Mouse (Mus musculus): ENCODE results near the gene Csrp3. TPM values are rescaled to one million over a fixed set of nuclear protein-coding genes. Genes with fewer than 3 reads are reported as not detected.

Csrp3 gene
- polyA plus RNA-seq, 1 experiment, result not detected

DNA sequence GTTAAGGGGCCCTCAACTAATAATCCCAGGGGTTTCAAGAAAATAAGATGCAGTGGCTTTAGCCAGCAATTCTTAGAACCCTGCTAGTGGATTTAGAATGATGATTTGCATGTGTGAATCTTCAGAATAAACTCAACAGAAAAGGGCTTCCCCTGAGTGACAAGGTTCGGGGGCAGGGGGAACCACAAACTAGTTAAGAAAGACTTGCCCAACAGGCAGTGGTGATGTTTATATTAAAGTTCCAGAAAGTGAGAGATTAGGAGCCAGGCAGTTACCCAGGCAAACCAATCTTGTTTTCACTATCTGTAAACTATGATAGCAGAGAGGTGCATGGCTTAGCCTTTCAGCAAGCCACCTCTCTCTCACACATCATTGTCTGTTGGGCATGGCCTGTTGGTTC is 15.1 kb downstream of the Csrp3 start:
- no peak for DNase-seq (ENCODE audit: extremely low spot score in 1 of 2, low spot score in 1 of 2)

DNA sequence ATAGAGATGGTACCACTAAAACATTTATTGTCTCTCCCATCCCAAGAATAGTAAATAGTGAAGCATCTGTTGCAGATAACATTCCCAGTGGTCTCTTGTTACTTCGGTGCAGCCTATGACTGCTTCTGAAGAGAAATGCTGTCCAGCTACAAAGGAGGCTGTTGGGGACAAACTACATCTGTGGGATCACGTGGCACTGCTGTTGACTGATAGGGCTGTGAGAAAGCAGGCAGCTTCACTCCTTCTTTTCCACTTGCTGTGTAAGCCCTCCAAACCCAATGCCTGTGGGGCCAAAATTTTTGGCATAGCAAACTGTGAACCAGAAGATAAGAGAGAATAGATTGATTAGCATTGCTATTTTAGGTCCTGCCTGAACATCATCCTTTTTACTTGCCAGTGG is 17.4 kb downstream of the Csrp3 start:
- no peak for DNase-seq (ENCODE audit: extremely low spot score in 1 of 2, low spot score in 1 of 2)

DNA sequence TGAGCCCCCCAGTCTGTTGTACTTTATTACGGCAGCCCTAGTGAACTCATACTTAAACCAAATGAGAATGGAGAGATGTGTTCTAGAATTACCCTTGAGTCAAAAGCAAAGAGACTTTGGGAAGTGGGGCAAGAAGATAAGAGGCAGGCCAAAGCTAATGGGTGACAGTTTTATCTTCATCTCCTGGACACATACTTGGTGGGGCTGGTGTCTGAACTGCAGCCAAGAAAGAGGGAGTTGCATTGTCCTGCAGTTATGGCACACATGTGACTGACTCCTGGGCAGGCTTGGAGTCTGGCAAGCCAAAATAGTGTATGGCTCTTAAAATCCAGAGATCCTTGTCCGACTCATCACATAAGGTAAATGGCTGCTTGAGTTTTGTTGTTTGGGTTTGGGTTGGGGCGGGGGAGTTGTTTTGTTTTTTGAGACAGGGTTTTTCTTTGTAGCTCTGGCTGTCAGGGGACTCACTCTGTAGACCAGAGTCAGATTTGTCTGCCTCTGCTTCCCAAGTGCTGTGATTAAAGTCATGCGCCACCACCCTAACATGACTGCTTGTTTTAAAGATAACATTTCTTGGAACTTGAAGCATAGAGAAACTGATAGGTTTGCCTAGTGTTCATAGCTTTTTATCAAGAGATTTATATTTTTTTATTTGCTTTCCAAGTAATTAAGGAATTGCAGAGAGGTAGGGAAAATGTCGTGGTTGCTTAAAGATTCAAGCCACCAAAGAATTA is 18.5 kb downstream of the Csrp3 start:
- no peak for DNase-seq (ENCODE audit: extremely low spot score in 1 of 2, low spot score in 1 of 2)

DNA sequence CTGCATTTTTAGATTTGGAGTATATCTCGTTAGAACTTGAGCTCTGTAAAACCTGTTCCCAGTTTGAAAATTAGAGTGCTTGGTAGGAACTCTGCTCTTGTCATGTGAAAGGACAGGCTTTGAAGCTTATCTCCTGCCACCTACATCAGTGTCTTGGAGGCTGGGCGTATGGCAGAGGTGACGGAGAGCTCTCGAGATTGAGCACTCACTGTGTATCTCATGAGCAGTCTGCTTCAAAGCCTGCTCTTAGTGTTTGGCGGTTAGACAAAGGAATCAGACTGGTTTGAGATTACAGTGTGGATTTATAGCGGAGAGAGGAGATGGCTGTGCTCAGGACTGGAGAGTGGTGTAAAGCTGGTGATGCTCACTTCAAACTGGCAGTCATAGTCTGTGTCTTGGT is 22.7 kb downstream of the Csrp3 start:
- no peak for DNase-seq (ENCODE audit: extremely low spot score in 1 of 2, low spot score in 1 of 2)

DNA sequence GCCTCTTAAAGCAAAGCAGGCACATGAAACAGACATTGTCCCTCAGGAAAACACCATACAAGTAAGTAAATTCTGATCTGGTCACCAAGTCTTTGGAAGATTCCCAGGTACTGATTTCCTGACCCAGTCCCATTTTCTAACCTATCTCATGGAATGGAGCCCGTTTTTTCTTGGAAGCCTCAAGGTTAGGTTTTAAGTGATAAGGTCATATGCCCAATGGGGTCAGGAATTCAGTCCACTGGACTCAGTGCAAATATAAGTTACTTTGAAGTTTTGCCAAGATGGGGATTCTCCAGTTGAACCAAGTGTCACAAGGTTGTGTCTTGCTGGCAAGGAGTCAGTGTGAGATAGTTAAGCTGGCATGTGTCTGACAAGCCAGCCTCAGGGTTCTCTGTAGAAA is 23.2 kb downstream of the Csrp3 start:
- no peak for DNase-seq (ENCODE audit: extremely low spot score in 1 of 2, low spot score in 1 of 2)

DNA sequence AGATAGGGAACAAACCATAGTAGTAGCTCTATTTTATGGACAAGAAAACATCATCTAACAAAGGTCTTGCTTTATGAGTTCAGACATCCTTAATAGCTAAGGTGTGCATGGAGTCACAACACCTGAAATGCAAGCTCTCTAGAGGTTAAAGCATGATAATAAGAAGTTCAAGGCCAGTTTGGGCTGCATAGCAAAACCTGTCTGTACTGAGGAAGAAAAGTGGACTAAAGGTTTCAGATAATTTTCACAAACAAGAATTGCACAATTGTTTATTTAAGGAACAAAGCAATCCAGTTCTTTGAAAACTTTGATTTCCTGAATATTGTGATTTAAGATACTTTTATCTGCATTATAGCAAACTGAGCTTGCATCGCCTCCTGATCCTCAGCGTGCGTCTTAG is 24.2 kb downstream of the Csrp3 start:
- DNase-seq (ENCODE audit: extremely low spot score in 1 of 2, low spot score in 1 of 2), result no peak

DNA sequence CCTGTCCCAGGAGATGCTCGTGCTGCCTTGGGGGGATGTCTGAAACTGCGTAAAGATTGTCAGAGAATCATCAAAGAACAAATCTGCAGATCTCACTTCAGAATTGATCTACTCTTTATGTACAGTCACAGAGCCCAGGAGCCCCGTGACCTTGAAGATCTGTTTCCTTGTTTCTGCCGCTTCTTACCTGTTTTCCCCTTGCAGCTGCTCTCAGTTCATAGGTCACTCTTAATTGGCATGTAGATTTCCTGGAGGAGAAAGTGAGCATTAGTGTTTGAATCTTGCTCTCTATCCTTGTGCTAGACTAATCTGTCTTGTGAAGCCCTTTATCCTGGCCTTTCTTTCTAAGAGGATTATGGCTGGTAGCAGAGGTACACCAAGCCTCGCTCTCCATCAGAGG is 26.2 kb downstream of the Csrp3 start:
- no peak for DNase-seq (ENCODE audit: extremely low spot score in 1 of 2, low spot score in 1 of 2)

DNA sequence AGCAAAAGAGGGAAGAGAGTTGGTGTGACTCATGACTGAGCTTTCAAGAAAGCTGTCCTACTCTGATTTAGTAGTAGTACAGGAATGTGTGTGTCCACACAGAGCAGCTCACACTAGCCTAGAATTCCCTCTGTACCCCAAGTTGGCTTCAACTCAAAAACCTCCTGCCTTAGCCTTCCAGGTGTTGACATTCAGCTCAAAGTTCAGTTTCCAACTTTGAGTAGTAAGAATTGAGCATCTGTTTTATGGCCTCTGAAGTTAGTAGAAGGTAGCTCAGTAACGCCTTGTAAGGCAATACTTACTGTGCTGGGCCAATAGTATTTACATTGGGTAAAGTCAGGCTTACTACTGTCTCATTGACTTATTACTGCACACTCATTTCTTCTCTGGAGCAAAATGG is 34.2 kb downstream of the Csrp3 start:
- DNase-seq (ENCODE audit: extremely low spot score in 1 of 2, low spot score in 1 of 2), result no peak

DNA sequence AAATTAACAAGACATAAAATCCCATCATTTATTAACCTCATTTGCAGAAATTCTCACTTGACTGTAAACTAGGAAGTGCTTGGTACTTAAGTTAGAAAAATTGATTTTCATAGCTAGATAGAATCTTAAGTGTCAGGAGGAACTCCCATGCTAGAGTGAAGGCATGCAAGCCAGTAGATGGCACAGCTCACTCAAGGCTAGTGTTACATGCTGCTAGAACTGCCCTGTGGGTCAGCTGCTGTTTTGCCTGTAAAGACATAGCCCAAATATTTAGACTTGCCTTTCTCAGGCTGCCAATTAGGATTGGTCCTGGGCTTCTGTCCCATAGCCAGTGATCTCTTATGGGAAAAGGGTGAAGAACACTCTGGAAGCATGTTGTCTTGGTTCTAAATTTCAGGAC is 35.5 kb downstream of the Csrp3 start:
- DNase-seq (ENCODE audit: extremely low spot score in 1 of 2, low spot score in 1 of 2), result no peak

DNA sequence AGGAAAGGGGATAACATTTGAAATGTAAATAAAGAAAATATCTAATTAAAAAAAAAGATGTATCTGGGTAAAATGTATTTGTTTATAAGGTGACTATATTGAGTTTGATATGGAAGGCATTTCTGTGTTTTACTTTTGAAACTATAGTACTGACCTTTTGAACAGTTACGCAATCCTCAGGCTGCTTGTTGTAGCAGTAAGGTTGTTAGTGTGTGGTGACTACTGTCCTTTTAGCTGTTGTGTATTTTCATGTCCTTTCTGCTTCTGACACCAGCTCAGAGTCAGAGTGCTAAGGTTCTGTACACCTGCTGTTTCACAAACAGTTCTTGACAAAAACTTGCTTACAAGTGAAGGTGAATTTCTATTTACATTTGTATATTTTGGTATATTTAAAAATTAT is 37.2 kb downstream of the Csrp3 start:
- DNase-seq (ENCODE audit: extremely low spot score in 1 of 2, low spot score in 1 of 2), result no peak

DNA sequence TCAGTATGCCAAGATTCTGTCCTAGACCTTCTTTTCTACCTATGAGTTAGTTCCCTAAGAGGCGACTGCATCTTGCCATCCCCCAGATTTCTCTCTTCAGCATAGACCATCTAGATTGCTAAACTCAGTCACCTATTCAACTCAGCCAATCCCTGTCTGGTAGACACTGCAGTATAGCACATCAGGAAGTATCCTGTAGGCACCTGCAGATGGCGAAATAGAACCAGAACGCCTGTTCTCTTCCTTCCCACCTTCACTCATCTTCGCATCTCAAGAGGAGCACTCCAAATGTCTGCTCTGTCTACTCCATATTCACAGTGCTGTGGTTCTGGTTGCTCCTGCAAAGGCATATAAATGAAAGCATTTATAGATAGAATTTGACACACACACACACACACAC is 41.2 kb downstream of the Csrp3 start:
- no peak for DNase-seq (ENCODE audit: extremely low spot score in 1 of 2, low spot score in 1 of 2)

DNA sequence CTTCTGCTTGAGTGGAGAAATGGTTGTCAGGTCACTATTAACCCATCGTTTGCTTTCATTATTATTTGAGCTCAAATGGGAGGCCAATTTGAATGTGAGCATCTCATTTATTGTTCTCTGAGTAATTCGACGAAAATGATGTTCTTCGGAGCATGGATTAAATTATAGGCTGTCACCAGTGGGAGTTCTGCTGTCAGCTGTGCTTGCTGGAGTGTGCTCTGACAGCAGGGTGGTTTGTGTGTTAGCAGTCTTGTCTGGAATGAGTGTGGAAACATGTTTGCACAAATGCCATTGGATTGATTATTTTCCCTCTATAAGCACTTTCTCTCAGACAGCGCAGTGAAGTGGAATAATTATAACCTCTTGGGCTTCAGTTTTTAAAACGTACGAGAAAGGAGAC is 44.5 kb downstream of the Csrp3 start:
- no peak for DNase-seq (ENCODE audit: extremely low spot score in 1 of 2, low spot score in 1 of 2)

DNA sequence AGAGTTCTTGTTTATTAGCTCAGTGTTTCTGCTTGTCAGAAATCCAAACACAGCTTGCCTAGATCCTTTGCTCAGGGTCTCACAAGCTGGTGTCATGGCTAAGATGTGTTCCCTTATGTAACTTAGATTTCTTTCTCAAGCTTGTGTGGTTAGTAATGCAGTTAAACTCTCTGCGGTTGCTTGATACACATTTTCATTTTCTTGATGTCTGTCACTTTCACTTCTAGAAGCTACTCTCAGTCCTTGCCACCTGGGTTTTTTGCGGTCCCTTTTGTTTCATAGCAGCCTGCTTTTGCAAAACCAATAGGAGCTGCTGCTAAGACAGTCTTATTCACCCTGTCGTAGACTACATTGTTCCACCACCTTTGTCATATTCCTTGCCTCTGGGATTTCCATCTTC is 52.7 kb downstream of the Csrp3 start:
- no peak for DNase-seq (ENCODE audit: extremely low spot score in 1 of 2, low spot score in 1 of 2)

DNA sequence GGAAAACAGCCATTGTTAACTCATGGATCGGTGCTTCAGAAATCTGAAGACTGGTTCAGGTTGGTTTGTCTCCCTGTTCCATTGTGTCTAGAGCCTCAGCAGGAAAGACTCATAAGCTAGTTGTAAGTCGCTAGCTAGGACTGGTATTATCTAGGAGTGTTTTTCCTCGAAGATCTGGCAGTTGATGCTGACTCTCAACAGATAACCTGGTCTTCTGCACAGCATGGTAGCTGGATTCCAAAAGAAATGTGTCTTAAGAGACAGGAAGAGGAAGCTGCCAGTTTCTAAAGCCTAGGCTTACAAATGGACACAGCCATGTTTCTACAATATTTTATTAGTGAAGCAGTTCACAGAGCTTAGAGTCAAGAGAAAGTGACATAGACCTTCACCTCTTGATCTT is 56.4 kb downstream of the Csrp3 start:
- no peak for DNase-seq (ENCODE audit: extremely low spot score in 1 of 2, low spot score in 1 of 2)

DNA sequence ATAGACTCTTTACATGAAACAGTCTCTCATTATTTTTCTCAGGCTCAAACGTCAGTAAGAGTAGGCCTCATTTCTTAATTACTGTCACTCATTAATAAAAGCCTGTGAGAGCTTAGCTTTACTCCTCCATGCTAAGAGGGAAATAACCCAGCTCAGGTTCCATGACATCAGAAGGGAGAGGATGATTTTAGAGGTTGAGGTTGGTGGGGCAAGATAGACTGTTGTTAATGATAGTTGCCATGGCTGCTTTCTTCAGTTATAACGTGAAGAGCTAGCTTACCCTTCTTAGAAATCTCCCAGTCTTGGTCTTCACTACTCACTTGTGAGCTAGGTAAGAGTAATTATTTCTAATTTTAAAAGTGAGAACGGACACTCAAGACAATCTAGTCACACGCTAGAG is 57.7 kb downstream of the Csrp3 start:
- DNase-seq (ENCODE audit: extremely low spot score in 1 of 2, low spot score in 1 of 2), result no peak

DNA sequence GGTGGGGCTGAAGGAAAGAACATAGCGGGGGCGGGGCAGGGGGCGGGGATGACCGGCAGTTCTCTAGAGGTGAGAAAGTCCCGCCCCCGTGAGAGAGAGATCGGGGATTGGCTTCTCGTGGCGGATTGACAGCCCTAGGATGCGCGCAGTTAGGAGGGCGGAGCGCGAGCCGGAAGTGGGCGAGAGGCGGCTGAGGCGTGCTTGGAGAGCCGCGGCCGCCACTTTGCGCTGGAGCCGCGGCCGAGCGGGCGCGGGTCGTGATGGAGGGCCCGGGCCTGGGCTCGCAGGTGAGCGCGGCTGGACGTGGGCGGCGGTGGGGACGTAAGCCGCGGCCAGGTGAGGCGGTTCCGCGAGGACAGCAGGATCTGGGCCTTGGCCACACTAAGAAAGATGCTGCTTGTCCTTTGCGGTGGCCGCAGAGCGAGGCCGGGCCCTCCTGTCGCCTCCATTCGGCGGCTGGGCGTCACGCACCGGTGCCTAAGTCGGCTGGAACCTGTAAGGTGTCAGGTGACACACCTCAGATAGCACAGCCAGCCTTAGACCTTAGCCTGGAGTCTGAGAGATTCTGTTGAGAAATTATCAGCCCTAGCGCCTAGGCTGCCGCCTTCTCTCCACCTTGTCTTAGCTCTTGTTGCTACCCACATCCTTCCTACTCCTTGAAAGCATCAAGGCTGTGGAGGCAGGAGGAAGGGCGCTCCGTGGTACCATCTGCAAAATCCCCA is 58.8 kb downstream of the Csrp3 start, which contains the start of gene Zdhhc13:
Zdhhc13 (plus strand) TSS at position 153 of the 722 bp plus-strand sequence.
- peak; percentile 93 to 96 for DNase-seq (ENCODE audit: extremely low spot score in 1 of 2, low spot score in 1 of 2)

DNA sequence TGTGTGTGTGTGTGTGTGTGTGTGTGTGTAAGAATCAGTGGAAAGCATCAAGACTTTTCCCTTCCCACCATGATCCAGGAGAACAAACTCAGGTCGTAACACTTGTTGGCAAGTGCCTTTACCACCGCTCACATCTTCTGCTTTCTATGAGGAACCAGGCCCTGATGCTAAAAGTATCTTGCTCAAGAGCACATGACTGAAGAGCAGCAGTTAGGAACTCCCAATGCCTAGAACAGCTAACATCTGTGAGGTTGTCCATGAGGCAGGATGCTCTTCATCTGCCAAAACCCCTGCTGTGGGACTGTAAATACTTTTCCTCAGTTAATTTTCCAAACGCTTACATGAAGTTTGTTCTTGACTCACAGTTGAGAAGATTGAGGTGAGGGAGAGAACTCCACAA is 59.5 kb downstream of the Csrp3 start:
- no peak for DNase-seq (ENCODE audit: extremely low spot score in 1 of 2, low spot score in 1 of 2)

DNA sequence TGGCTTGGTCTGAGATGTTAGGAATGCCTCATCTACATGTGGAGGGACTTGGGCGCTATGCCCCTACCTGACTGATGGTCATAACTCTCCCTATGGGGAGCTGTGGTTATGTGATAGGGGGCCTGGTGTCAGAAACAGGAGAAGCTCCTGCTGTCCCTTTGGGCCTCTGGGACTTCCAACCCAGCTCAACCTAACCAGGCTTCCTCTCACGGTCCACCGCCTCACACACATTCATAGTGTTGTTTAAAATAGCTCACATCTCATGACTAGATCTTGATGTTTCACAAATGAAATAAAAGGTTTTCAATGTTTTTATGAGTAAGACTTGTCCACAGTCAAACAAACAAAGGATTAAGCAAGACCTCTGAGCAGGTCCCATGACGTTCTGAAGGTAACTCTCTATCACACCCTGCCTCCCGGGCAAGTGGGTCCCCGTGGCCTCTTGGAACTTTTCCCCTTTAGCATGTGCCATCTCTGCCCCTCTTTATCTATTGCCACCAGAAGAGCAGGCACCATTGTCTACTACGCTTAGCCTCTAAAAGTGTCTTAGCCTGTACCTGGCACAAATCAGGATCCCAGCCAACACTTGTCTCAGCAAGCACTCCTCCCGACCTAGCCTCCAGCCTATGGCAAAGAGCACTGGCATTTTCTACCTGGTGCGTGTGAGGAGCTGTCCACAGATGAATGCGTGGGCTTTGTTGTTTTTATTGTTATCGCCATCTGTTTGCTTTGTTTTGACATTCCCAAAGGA is 62.9 kb downstream of the Csrp3 start:
- no peak for DNase-seq (ENCODE audit: extremely low spot score in 1 of 2, low spot score in 1 of 2)

DNA sequence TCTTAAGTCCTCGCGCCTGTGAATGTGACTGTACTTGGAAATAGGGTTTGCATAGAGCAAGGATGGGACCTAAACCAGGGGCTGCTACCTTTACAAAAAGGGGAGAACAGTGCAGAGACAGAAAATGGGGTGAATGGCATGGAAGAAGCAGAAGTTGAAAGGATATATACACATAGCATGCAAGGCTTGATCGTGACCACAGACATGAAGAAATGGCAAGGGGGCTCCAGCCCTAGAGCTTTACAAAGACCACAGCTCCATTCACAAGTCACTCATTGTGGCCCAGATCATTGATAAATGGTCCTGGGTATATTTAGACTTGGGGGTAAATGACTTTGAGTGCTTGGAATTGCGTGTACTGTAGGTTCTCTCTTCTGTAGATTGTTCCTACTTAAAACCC is 65.4 kb downstream of the Csrp3 start:
- DNase-seq (ENCODE audit: extremely low spot score in 1 of 2, low spot score in 1 of 2), result no peak

All from frontal cortex, adult 2 months (tissue).